Mouse (Mus musculus) left cerebral cortex, postnatal 14 days (tissue): ENCODE data around the gene Ltc4s. TPM values are rescaled to one million over a fixed set of nuclear protein-coding genes. Genes with fewer than 3 reads are reported as not detected.

Experiments
- DNase-seq, 2 experiments: peaks; one replicate each; pipeline ENCODE4 v3.0.0; 2021 to 2022; ENCODE audit warnings: low spot score in 2 of 2, mixed read lengths in 1 of 2
- intact Hi-C: fragments of 180-260 bp; cut with DNase I; formaldehyde crosslinking; loops from one replicate; pipeline ENCODE4 v1.15.1; 2025
- total RNA-seq, 2 experiments: library from RNA; stranded (reverse); gene quantifications; 2 replicates each; pipeline ENCODE4 v1.2.3; 2021

Gene Ltc4s
- total RNA-seq, 2 experiments from 2014 or later: 11.4 to 11.6 TPM

GRCm38 (mm10) chr11:50252684-50253265 is 14.4 kb upstream of the Ltc4s start:
- intact Hi-C loops: no loop called here
- no peak for DNase-seq

GRCm38 (mm10) chr11:50252166-50252565 is 13.8 kb upstream of the Ltc4s start:
- intact Hi-C loops: no loop called here

GRCm38 (mm10) chr11:50248473-50249171 is 10.2 kb upstream of the Ltc4s start:
- no peak for DNase-seq
- intact Hi-C loops: no loop called here

More at GRCm38 (mm10) chr11:50252166-50252565, 13.8 kb upstream of the Ltc4s start:
- no peak for DNase-seq

- intact Hi-C loops: no loop called here
- DNase-seq: no peak
Observed at GRCm38 (mm10) chr11:50245269-50245668, 6.9 kb upstream of the Ltc4s start.

GRCm38 (mm10) chr11:50243926-50244325 is 5.5 kb upstream of the Ltc4s start:
- intact Hi-C loops: no loop called here
- no peak for DNase-seq

DNA sequence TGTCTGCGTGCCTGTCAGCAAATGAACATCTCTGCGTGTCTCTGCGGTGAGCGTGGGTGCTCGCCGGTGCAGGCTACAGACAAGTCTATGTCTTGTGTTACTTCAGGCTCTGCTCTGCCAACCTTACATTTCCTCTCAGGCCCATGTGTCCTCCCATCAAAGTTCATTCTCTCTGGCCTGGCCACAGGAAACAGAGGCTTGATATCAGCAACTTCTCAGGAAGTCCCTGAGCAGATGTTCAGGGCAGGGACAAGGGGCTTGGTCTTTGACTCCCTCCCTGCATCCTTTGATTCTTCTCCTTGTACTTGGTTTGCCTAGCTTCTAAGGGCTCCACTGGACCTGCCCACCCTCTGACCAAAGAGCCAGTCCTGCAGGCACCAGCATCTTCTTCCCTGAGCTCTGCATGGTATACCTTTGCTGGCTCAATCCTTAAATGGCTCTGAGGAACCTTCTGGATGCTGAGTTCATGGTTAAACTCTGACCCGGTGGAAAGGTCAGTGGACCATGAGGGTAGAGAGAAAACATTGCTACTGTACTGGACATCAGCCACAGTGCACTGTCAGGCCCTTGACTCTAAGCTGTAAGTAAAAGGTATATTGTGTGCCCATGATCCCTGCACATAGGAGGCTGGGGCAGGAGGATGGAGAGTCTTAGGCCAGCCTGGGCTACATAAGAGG is 2.0 kb upstream of the Ltc4s start:
- peak in 1 of 2 experiments; percentile 43 for DNase-seq
- intact Hi-C loops: no loop called here

DNA sequence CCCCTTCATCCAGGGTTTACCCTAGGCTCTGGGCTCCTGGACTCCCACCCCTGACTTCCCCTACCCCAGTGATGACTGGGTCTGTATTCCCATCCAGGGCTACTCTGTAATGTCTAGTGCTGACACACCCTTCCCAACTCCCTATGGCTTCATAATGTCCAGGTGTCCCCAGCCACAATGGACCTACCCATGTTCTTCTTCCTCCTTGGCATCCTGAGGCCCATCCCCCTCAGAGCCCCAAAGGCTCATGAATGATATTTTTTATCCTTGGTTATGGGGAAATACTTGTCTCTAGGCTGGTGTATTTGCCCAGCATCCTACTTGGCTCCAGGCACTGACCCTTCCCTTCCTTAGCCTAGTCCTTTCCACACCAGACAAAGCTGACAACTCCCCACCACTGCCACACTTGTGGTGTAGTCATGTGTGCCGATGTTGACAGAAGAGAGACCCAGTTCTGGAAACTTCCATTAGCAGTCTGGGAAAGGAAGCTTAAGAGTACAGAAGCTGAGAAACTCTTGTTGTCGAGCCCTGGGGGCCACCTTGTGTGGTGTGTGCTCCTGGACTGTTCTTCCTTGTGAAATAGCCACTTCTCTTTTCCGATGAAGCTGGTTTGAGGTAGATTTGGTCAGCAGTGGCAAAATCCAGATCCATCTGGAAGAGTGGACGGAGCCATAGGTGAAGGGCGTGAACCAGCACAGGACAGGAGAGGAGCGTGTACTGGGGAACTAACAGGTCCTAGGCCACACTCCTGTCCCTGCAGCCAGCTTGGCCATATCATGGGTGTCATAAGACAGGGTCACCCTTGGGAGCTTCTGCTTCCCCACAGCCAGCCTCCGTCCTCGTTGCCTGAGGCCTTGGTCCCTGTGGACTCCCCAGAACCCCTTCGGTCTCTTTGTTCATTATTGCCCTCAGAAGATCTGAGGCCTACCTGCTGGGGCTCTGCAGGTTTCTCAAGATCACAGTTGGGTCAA is 690 bp upstream of the Ltc4s start:
- DNase-seq: no peak
- intact Hi-C loops: loop anchor here (5.0 kb wide), 2 partner anchors 53 to 123 kb away; partner anchors contain the start of gene Maml1

DNA sequence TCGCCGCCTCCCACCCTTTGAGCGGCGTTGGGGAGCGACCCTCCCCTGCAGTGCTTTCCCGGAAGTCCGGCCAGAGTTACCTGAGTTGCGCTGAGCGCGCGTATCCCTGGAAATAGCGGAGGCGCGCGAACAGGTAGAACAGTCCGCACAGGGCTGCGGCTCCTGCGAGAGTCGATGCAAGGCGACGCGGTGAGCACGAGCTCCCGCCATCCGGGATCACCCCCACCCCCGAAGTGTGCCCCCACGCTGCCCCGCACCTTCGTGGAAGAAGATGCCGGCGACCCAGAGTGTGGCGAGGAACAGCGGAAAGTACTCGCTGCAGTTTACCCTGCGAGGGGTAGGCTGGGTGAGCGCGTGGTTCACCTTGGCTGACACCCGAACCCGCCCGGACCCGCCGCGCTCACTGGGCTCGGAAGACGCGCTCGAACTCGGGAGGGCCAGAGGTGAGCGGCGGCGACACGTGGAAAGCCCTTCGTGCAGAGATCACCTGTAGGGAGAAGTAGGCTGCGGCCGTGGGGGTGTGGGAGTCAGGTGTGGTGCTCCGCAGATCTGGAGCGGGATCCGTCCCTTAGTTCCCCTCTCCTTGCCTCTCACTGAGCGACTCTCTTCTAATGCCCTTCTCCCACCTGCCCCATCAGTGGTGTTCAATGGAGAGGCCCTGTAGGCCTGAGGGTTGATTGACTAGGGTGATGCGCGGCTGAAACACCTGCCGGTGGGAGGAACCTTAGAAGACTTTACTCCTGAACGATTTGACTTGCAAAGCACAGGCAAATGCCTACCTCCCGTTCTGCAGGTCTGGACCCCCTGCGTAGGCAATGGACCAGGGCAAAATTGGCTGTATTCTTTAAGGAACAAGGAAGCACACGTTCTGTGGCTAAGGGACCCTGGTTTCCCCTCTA is 1.2 kb downstream of the Ltc4s start:
- intact Hi-C loops: loop anchor here (5.0 kb wide), 2 partner anchors 55 to 125 kb away; partner anchors contain the start of gene Maml1
- no peak for DNase-seq

GRCm38 (mm10) chr11:50236540-50236936 is 1.9 kb downstream of the Ltc4s start:
- intact Hi-C loops: loop anchor here (5.0 kb wide), 2 partner anchors 56 to 126 kb away; partner anchors contain the start of gene Maml1
- peak; percentile 83 to 85 for DNase-seq

DNA sequence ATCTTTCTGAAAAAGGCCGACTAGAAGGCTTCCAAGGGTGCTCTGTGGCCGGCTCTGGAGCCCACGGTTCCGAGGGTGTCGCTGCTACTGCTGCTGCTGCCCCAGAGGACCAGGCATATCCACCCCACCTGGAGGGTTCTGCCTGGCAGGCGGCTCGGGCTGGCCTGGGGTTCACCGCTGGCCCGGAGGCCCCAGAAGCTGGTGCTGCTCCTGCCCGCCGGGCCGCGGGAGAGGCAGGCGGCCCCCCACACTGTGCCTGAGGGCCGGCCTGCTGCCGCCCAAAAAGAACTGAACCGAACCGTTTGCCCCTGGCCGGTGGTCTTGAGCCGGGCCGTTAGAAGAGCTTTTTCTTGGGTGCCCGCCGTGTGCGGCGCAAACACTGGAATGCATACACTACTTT is 3.8 kb downstream of the Ltc4s start:
- no peak for DNase-seq
- intact Hi-C loops: loop anchor here (5.0 kb wide), 2 partner anchors 58 to 128 kb away; partner anchors contain the start of gene Maml1

DNA sequence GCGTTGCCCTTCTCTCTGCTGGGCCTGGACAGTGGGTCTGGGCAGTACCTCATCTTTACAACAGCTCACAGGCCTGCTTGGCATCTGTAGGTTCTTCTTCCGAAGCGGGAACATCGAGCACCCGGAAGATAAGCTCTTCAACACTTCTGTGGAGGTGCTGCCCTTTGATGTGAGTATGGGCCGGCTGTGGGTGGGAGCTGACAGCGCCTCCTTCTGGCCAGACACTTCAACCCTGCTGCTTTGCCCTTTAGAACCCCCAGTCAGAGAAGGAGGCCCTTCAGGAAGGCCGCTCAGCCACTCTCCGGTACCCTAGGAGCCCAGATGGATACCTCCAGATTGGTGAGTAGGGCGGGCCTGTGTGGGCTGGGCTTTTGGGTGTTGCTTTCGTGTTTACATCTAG is 4.4 kb downstream of the Ltc4s start:
- no peak for DNase-seq
- intact Hi-C loops: no loop called here

- DNase-seq: peak in 1 of 2 experiments; percentile 52
- intact Hi-C loops: no loop called here
Observed at GRCm38 (mm10) chr11:50233022-50233421, 5.4 kb downstream of the Ltc4s start.

- DNase-seq: peak; percentile 79 to 86
- intact Hi-C loops: no loop called here
Observed at GRCm38 (mm10) chr11:50231411-50231810, 7.0 kb downstream of the Ltc4s start.

DNA sequence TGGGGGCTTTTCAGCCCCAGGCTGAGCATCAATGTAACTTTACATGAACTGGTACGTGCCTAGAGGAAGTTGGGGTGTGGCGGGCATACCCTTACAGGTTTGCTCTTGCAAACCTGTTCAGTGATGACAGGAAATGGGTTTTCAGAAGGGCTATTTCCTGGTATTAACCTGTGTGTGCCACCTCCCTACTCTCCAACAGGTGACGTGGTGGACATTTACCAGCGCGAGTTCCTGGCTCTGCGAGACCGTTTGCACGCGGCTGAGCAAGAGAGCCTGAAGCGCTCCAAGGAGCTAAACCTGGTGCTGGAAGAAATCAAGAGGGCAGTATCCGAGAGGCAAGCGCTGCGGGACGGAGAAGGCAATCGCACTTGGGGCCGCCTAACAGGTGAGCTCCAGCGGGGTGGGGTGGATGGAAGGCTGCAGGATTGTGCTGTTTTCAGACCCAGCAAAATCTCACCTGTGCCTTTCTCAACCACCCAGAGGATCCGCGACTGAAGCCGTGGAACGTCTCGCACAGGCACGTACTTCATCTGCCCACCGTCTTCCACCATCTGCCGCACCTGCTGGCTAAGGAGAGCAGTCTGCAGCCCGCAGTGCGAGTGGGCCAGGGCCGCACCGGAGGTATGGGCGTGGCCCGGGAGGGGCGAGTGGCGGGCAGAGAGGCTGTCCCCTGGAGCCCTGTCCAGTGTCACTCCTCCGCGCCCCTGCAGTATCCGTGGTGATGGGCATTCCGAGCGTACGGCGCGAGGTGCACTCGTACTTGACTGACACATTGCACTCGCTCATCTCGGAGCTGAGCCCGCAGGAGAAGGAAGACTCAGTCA is 7.7 kb downstream of the Ltc4s start:
- DNase-seq: no peak
- intact Hi-C loops: no loop called here

GRCm38 (mm10) chr11:50229252-50229910 is 9.0 kb downstream of the Ltc4s start:
- intact Hi-C loops: no loop called here
- DNase-seq: no peak

DNA sequence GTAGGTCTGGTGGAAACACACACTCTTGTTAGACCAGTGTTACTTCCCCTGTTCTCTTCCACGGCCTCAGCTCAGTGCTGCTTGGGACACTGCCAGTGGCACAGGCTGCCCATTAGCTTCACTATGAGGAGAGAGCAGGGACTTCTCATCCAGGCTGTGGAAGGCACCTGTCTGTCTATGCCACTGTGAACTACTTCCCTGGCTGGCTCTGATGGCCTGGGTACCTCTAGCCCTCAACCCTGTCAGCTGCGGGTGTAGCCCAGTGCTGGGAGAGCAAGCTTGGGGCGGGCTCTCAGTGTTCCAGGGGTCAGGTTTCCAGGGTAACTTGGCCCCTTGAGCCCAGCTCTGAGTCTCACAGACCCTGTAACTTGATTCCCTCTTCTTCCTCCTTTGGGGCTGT is 9.6 kb downstream of the Ltc4s start:
- intact Hi-C loops: no loop called here

DNA sequence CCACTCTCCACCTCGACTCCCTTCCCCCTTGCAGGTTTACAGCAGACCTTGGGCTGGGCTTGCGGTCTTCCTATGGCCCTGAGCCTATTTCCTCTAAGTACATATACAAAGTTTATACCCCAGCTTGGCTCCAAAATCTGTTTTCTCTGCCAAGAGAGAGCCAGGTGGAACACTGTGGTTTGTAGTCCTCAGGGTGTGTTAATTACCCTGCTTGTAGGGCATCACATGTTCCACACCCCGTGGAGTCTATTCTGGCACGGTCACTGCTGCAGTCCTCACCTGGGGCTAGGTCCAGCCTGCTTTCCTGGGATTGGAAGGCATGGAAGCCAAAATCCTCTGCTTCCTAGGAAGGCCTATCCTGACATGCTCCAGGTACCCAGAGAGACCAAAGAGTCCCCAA is 10.7 kb downstream of the Ltc4s start:
- no peak for DNase-seq
- intact Hi-C loops: no loop called here

More for the DNA sequence above, 9.6 kb downstream of the Ltc4s start:
- no peak for DNase-seq
